Mouse (Mus musculus) adrenal gland, adult (tissue): ENCODE results near the gene Crhbp.

ENCODE experiments used
- DNase-seq, 2 experiments: peaks; one replicate each; pipeline ENCODE4 v3.0.0; 2022 to 2023; ENCODE audit warnings: low spot score in 1 of 2; ENCODE audit not compliant: inconsistent age in 2 of 2

The Crhbp gene

DNA sequence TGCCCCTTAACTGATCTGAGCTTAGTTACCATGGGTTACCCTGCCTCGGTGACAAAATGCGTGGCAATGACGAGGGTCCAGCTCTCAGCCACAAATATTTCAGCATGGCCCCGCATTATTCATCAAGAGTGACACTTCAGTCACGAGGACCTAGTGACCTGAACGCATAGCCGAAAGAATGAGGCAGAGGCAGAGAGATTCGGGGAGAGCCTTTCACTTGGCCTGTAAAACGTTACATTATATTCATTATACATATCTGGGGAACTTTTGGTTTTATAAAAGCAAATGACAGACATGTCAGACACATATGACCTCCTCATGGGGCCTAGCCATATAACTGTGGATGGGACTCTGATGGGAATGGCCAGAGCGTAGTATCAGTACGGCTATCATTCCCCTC, at the start of gene Crhbp:
Gene Crhbp (minus strand): TSS at position 101 of the 400 bp plus-strand sequence.
- no peak for DNase-seq

DNA sequence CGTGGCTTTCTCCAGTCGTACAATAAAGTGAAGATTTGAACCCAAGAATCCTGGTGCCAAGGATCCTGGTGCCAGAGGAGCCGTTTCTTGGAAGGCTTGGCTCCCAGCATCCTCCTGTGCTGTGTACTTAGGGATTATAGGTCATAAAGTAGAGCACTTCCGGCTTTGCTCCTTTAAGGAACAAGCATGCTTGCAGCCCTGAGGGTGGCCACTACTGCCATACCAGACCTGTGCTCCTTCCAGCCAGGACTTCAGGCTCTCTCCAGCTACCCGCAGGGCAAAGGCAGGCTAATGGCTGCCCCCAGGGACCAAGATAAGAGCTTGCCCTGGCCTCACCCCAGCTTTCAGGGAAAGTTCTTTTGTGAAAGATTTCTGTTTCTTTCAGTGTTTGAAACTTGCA, 48.6 kb upstream of the Crhbp start:
- DNase-seq: no peak

DNA sequence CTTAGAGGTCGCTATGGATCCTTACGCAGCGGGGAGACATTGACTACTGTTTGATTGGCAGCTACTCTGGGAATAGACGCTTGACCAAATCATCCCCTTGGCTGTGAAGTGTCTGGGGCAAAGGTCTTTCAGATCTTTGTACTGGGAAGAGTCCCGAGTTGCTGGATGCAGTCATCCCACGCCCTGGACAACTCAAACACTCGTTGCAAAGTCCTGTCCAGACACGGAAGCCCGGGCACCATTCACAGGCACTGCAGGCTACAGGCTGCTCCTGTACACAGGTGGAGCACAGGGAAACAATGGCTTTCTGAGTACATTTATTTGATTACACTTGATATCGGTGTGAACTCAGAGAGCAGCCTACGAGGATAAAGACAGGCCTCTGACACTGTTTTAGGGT, 46.6 kb upstream of the Crhbp start:
- DNase-seq: no peak

DNA sequence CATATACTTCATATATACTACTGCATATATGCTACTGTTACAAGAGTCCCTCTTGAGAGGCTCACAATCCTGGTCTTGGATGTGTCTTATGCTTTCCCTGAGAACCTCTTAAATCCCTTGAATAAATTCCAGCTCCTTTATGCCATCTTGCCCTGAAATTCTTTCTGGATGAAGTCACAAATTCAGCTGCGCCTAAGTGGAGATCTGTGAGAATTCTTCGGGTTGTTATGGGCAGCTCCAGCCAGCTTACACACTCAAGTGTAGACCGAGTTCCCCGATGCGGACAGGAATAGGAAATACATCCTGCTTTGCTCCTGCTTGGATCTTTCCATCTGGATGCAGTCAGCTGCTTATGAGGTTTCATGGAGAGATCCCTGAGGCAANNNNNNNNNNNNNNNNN, 39.9 kb upstream of the Crhbp start:
- no peak for DNase-seq

DNA sequence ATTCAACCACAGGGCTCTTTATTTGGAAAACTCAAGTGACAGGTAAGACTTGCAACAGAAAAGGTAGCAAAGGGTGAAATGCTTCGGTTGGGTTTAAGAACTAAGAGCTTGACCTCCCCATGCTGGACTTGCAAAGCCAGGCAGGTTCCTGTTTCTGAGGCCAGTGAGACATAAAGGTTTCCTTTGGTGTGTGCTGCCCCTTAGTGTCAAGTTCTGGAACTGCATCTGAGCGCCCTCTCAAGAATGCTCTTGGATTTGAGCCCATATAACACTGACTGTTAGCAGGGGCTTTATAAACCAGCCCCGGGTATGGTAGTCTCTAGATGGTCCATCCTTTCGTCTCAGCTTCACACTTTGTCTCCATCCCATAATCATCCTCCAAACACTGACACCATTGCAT, 36.7 kb upstream of the Crhbp start:
- peak; percentile 59 to 91 for DNase-seq

DNA sequence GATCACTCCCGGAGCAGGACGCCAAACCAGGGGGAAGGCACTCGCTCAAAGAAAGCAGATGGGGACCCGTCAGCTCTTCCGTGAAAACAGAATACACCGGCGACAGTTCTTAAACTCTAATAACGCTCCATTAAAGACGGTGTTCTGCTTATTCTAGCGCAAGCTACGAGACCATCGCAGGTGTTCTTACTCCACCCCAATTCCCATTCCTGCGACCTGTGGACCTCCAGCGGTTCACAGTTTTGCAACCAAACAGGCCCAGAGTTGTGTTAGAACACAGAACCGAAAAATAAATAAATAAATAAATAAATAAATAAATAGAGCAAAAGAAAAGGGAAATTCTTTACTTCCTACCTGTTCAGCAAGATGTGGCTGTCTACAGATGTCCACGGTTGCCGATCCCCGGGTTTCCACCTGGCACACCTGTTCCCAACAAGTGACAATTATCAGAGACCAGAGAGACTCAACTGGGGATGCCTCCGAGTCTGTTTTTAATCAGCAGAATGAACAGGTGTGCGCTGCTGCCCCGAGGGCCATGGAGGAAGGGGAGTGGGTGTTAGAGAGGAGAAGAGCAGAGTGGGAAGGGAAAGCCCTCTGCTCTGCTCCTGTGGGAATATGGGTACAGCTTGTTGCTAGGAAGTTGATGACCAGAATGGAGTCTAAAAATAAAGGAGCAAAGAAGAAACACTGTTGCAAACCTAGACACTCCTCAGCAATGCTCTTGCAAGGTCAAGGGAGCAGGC, 34.1 kb upstream of the Crhbp start, which contains the start of gene S100z:
Gene S100z (minus strand): TSS at position 51 of the 743 bp plus-strand sequence.
- DNase-seq: no peak

DNA sequence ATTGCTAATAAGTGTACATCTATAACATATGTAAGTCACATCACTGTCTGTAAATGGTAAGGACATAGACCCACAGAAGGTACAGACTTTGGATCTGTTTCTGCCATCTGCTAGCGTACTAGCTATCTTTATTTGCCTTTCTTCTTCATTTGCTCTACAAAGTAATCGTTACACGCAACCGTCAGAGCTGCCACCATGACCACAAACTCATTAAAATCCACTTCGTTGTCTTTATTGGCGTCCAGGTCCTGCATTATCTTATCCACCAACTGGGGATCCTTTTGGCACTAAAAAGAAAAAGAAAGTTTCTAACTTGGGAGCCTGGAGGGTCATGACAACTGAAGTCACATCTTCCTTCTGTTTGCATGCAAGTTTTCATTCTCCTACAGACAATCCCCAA, 32.4 kb upstream of the Crhbp start:
- DNase-seq: no peak

DNA sequence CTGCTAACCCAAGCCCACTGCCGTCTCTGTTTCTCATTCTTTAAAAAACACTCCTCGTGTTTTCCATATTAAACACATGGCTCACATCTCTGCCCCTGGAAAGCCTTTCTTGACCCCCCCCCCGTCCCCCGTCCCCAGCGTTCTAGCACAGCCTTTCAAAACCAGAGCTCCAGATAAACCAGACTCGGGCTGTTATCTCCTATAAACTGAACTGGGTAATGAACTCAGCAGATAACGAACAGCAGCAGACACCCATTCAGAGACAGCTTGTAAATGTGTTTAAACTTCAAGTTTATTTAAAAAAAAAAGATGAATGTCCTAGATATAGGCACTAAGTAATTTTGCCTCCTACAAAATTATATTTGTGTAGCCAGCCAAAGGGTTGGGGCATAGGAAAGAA, 30.4 kb upstream of the Crhbp start:
- no peak for DNase-seq

DNA sequence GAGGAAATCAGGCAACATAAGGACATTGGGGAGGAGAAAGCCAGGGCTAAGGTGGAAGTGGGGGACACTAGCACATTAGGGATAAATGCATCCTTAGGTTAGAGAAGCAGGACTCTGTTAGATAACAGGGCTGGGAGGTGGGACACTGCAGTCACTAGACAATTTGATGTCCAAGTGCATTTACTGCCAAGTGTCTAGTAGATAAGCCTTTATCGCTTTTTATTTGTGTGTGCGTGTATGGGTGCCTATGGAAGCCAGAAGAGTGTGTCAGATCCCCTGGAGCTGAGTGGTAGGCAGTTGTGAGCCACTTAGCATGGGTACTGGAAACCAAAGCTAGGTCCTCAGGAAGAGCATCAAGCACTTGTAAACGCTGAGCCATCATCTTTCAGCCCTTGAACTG, 29.6 kb upstream of the Crhbp start:
- no peak for DNase-seq

DNA sequence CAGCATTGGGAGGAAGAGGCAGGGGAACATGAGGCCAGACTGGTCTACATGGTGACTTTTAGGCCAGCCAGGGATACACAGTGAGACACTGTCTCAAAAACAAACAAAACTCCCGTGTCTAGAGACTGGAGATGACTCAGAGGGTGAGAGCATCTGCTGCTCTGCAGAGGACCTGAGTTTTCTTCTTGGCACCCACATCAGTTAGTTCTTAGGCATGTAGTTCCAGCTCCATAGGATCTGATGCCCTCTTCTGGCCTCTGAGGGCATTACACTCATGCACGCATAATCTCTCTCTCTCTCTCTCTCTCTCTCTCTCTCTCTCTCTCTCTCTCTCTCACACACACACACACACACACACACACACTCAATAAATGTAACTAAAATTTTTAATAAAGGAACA, 26.2 kb upstream of the Crhbp start:
- DNase-seq: no peak

DNA sequence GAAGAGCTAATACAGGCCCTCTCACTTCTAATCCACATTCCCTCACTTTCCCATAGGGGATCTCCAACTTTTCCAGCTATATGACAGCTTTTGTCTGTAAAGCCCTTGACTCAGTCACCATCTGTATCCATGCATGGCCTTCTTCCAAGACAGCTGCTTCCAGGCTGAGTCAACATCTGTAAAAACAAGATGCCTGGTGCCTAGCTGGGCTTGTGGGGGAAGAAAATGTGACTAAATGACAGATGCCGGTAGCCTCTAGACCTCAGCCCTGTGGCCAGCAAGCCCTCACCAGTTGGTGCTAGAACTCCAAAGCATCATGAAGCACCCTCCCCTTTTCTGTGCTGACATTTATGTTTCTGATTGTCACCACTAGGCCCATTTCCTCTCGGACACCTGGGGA, 6.8 kb upstream of the Crhbp start:
- DNase-seq: no peak

DNA sequence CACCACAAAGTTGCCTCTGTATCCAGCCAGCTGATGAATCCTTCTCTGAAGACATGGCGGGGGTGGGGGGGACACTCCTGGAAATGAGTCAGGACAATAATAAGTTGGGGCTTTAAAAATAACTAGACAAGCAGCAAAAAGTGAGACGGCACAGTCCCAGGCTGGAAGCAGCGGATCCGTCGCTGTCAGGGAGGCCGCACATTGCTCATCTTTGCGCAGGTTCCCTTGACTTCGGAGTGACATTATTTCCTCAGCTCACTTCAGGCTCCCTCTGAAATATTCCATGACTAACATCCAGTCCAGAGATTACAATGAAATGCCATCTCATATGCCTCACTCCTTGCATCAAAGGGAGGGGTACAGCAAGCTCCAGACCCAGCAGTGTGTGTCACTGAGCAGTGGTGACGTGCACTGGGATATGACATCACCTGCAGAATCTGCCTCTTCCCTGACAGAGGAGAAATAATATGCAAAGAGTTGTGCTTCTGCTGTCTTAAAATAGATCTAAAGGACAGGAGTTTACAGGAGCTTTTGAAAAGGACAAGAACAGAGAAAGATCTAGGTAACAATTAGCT, 6.0 kb upstream of the Crhbp start:
- DNase-seq: peak; percentile 52 to 55

DNA sequence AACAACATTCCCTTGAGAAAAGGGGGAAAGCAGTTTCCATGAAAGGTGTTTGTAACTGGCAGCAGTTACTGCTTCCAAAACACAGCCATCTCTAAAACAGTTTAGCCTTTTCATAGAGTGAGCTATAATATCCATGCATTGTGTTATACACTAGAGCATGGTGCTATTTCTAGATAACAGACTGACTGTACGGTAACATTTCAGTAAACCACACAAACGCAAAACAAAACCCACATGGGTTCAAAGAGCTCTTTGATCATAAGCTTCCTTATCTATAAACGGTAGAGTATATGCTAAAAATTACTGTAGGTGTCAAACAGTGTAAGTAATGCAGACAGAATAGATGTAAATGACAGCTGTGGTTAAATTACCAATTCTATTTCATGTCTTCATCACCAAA, 5.0 kb upstream of the Crhbp start:
- DNase-seq: no peak

DNA sequence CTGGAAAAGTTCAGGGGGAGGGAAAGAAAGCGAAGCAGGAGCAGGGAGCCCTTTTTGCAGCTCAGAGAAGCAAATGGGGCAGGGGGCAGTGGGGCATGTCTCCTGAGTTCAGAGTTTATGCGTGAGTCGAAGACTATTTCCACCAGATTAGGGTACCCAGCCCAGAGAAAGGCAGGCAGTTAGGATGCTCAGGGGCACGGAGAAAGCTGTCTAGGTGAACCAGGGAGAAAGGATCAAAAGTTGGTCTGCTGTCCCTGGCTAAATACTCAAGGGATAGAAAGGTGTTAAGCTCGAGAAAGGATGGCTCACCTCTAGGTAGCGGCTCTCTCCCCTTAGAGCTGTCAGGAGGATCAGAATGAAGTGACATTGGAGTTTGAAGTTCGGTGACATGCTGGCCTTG, 433 bp downstream of the Crhbp start:
- no peak for DNase-seq

DNA sequence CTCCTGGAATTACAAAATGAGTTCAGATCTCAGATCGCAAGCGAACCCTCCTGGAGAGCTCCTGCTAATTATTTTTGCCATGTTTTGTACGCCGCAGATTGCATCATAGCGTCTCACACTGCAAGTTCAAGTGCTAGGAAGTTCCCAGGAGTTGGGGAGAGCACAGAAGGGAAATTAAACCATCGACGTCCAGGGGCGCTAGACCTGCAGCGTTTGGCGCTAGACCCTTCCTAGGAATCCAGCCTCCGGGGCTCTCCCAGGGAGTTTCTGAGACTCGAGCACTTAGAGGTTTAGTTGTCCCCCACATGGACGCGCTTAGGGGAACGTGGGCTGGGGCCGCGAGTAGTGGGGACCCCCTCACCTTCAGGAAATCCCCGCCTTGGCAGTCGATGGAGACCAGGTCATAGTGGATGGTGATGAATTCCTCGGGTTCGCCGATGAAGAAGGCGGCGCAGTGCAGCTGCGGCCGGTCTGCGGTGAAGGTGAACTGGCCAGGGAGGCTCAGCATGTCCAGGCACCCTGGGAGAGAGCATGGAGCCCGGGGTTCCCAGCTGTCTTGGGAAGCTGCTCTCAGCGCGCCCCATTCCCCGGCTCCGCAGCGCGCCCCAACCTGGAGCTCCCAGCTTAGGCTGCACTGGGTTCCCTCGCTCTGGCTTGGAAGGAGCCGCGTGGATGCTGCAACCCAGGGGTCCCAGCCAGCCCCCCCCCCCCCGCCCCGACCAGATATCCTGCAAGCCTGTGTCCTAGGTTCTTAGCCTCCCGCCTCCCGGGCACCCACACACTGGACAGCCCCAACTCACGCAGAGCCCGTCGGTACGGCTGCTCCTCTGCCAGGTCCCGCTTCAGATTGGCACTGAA, 1.1 kb downstream of the Crhbp start:
- no peak for DNase-seq

DNA sequence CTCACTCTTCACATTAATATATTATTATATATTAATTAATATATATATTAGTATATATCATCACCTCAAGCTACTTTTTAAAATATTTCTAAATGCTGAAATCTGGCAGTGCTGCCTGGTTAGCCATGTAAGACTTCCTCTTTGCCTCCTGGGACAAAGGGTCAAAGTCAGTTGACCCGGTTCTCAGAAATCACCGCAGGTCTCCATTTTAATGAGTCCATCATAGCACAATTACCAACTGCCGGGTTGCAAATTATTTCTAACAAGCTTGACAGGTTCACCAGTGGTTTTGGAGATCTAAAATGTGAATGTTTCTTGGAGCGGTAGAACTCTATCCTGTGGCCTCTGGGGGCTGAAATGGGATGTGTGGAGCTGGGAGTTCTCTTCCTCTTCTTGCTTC, 1.8 kb downstream of the Crhbp start:
- DNase-seq: no peak

DNA sequence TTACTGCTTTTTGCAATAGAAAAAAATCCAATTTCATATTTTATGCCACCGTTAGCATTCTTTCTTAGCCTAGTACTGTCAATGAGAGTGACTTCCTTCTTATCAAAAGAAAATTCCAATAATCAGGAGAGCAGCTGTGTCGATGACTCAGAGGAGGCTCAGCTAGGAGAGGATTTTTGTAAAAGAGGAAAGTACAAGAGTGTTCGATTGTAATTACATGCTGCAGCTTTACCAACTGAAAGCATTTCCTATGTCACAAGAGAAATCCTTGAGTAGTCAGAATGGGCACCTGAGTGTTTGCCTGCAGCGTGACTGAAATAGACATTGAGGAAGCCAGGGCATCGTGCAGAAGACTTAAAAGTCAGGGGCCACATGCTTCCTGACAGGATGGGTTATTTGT, 5.2 kb downstream of the Crhbp start:
- no peak for DNase-seq

DNA sequence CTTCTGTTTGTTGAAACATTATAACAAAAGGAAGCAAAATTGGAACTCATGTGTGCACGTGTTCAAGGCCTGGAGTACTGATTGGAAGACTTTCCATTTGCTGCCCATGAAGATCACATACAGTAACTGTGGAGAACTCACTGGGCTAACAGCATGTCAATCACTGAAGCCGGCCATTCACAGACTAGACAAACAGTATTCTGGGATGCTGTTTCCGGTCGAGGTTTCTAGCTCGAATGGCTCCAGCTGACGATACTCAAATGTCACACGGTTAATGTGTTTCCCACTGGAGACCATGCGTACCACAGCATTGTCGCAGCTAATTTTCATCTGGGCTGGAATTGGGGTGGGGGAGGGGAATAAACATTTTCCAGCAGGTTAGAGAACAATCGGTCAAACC, 13.0 kb downstream of the Crhbp start:
- DNase-seq: no peak

DNA sequence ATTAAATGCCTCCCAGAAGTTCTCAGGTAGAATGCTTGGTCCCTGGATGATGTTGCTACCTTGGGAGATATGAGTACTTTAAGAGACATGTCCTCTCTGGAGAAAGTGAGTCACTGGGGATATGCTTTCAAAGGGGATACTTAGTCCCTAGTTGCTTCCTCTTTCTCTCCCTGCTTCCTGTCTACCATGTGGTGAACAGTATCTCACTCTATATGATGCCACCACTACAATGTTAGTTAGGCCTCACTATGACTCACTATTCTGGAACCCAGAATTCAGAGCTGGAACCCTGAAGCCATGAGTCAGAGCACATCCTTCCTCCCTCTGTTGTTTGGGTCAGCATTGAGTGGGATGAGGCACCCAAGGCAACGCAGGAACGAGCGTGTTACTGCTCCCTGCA, 17.2 kb downstream of the Crhbp start:
- DNase-seq: no peak

DNA sequence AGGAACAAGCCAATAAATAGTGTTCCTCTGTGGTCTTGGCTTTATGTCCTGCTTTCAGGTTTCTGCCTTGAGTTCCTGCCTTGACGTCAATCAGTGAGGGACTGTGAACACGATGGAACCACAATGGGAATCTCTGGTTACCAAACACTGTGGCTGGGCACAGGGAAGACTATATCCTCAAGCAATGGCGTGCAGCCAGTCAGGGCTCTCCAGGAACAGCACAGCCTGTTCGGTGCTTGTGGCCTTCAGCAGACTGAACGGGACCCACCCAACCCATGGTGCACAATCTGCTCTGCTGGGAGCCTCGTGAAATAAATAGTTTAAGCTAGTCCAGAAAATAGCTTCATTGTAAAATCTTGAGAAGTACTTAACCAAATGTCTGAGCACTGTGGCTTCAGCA, 18.3 kb downstream of the Crhbp start:
- peak in 1 of 2 experiments; percentile 74 for DNase-seq

DNA sequence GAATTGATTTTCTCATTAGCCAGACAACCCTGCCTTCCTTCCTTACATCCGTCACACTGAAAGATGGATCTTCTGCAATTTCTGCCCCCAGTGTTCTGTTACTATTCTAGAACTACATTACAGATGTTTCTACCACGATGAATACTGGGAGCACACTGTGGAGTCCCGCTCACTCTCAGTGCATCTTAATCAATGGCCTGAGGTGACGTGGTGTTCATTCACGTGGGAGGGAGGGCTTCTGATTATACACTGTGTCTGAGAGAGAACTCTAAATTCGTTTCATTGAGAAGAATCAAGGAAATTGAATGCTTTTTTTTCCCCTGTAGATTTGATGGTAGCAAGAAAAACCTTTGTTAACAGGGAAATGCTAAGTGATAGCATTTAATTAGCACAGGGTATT, 19.2 kb downstream of the Crhbp start:
- DNase-seq: no peak

DNA sequence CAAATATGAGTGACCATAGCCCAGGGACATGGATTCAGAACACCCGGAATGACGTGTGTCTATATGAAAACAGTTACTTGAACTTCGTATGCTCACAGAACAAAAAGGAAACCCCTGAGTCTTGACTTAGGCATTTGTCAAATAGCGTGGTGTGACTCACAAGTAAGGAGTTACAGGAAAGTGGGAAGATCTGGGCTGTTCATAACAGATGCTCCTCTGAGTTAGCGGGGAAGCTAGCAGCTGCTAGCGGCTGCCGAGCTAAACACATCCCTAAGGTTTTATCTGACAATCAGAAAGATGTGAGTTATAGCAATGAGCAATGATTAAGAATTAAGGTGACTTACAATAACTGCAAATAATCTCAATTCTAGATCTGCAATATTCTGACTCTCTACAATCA, 19.8 kb downstream of the Crhbp start:
- no peak for DNase-seq
